Mouse (Mus musculus) MEL (cell line): ENCODE data around the gene Pemt. TPM values are rescaled to one million over a fixed set of nuclear protein-coding genes. Genes with fewer than 3 reads are reported as not detected.
A peak's percentile ranks its signal among the peaks of the same experiment; 100 is the strongest.

Experiments
- DNase-seq: peaks from one replicate; pipeline ENCODE4 v3.0.0; 2011; ENCODE audit warnings: low read depth, low spot score
- H3K27ac ChIP-seq: 2 replicates; pipeline ENCODE4 v1.5.1; 2012; ENCODE audit warnings: low read depth, mild to moderate bottlenecking, control low read depth, low read length, moderate library complexity; ENCODE audit not compliant: control insufficient read depth
- H3K27me3 ChIP-seq, 2 experiments: fragments of 150-350 bp in 1 of 2; sonication (generic) in 1 of 2; 2 replicates each; pipeline ENCODE4 v1.6.1; 2012; ENCODE audit warnings: low read length in 2 of 2, mild to moderate bottlenecking in 2 of 2, improper control_type of control experiment in 1 of 2, moderate library complexity in 1 of 2; ENCODE audit not compliant: insufficient read depth in 2 of 2, control insufficient read depth in 1 of 2
- H3K36me3 ChIP-seq, 2 experiments: 2 replicates each; pipeline ENCODE4 v1.6.1; 2012 to 2014; ENCODE audit warnings: low read length in 2 of 2, improper control_type of control experiment in 1 of 2, inconsistent platforms in 1 of 2, mild to moderate bottlenecking in 1 of 2; ENCODE audit not compliant: insufficient read depth in 2 of 2, control insufficient read depth in 1 of 2
- H3K4me1 ChIP-seq, 2 experiments: fragments of 150-350 bp in 1 of 2; sonication (generic) in 1 of 2; 2 replicates each; pipeline ENCODE4 v1.6.1; 2012; ENCODE audit warnings: low read length in 2 of 2, improper control_type of control experiment in 1 of 2, mild to moderate bottlenecking in 1 of 2; ENCODE audit not compliant: insufficient read depth in 2 of 2, control insufficient read depth in 1 of 2
- H3K4me3 ChIP-seq, 2 experiments: fragments of 150-350 bp in 1 of 2; sonication (generic) in 1 of 2; 2 replicates each; pipeline ENCODE4 v1.5.1; 2012; ENCODE audit warnings: low read depth in 2 of 2, low read length in 2 of 2, mild to moderate bottlenecking in 2 of 2, moderate library complexity in 2 of 2, control low read depth in 1 of 2, improper control_type of control experiment in 1 of 2; ENCODE audit not compliant: control insufficient read depth in 1 of 2, insufficient read depth in 1 of 2
- H3K79me2 ChIP-seq: 2 replicates; pipeline ENCODE4 v1.6.1; 2012; ENCODE audit warnings: mild to moderate bottlenecking, low read length, moderate library complexity; ENCODE audit not compliant: control insufficient read depth, poor library complexity, insufficient read depth
- H3K9ac ChIP-seq: 2 replicates; pipeline ENCODE4 v1.6.1; 2012; ENCODE audit warnings: low read depth, mild to moderate bottlenecking, control low read depth, low read length, moderate library complexity; ENCODE audit not compliant: control insufficient read depth, poor library complexity, severe bottlenecking
- H3K9me3 ChIP-seq: fragments of 150-350 bp; sonication (generic); replicated peaks from 2 replicates; pipeline ENCODE4 v1.6.1; 2012; ENCODE audit warnings: mild to moderate bottlenecking, low read length, improper control_type of control experiment, moderate library complexity; ENCODE audit not compliant: insufficient read depth
- CTCF ChIP-seq, 3 experiments: IDR thresholded peaks in 2 of 3; conservative IDR thresholded peaks in 1 of 3; 2 replicates each; pipeline ENCODE4 v1.5.1; 2011 to 2012; ENCODE audit warnings: low read length in 3 of 3, low read depth in 2 of 3, mild to moderate bottlenecking in 2 of 3, improper control_type of control experiment in 1 of 3, inconsistent platforms in 1 of 3, mixed read lengths in 1 of 3, moderate library complexity in 1 of 3; ENCODE audit not compliant: control insufficient read depth in 1 of 3, insufficient read depth in 1 of 3, poor library complexity in 1 of 3, severe bottlenecking in 1 of 3
- EP300 ChIP-seq, 2 experiments: IDR thresholded peaks; 2 replicates each; pipeline ENCODE4 v1.6.1; 2011; ENCODE audit warnings: improper control_type of control experiment in 2 of 2, low read length in 2 of 2, low read depth in 1 of 2, mild to moderate bottlenecking in 1 of 2
- HCFC1 ChIP-seq: IDR thresholded peaks from 2 replicates; pipeline ENCODE4 v1.6.1; 2012; ENCODE audit warnings: low read depth, mild to moderate bottlenecking, inconsistent platforms, low read length, improper control_type of control experiment, moderate library complexity
- MAFK ChIP-seq: IDR thresholded peaks from 2 replicates; pipeline ENCODE4 v1.6.1; 2011; ENCODE audit warnings: low read depth, mild to moderate bottlenecking, low read length, improper control_type of control experiment, borderline replicate concordance
- MEF2A ChIP-seq: IDR thresholded peaks from 2 replicates; pipeline ENCODE4 v1.6.1; 2014; ENCODE audit warnings: low read depth, mild to moderate bottlenecking, inconsistent platforms, low read length, improper control_type of control experiment; ENCODE audit not compliant: poor library complexity, insufficient replicate concordance, severe bottlenecking; ENCODE audit errors: extremely low read depth
- MYB ChIP-seq: IDR thresholded peaks from 2 replicates; pipeline ENCODE4 v1.6.1; 2011; ENCODE audit warnings: mild to moderate bottlenecking, low read depth, low read length, improper control_type of control experiment
- NRF1 ChIP-seq: IDR thresholded peaks from 2 replicates; pipeline ENCODE4 v1.6.1; 2014; ENCODE audit warnings: low read depth, mild to moderate bottlenecking, inconsistent platforms, low read length, improper control_type of control experiment, moderate library complexity; ENCODE audit not compliant: poor library complexity, insufficient read depth, severe bottlenecking
- POLR2AphosphoS2 ChIP-seq: IDR thresholded peaks from 2 replicates; pipeline ENCODE4 v1.6.1; 2011; ENCODE audit warnings: low read length, improper control_type of control experiment
- POLR2AphosphoS5 ChIP-seq: IDR thresholded peaks from 2 replicates; pipeline ENCODE4 v1.6.1; 2012; ENCODE audit warnings: low read depth, borderline replicate concordance, mild to moderate bottlenecking, inconsistent platforms, low read length, moderate library complexity, mixed read lengths
- TBP ChIP-seq: IDR thresholded peaks from 2 replicates; pipeline ENCODE4 v1.8.0; 2011; ENCODE audit warnings: low read depth, low read length, improper control_type of control experiment
- USF1 ChIP-seq: IDR thresholded peaks from 2 replicates; pipeline ENCODE4 v1.6.1; 2014; ENCODE audit warnings: low read depth, mild to moderate bottlenecking, inconsistent platforms, low read length, improper control_type of control experiment, moderate library complexity
- USF2 ChIP-seq, 2 experiments: IDR thresholded peaks; 2 replicates each; pipeline ENCODE4 v1.6.1; 2011 to 2012; ENCODE audit warnings: improper control_type of control experiment in 2 of 2, low read length in 2 of 2, borderline replicate concordance in 1 of 2, inconsistent platforms in 1 of 2, low read depth in 1 of 2, mild to moderate bottlenecking in 1 of 2; ENCODE audit not compliant: insufficient read depth in 1 of 2
- polyA plus RNA-seq, 2 experiments: library from polyadenylated mRNA; stranded (reverse) in 1 of 2; unstranded in 1 of 2; fragments of >175 nt in 1 of 2; fragments of >200 nt in 1 of 2; gene quantifications; 2 replicates each; pipeline versions ENCODE4 v1.2.1 to v1.2.4; 2012; ENCODE audit warnings: low replicate concordance in 2 of 2, low read depth in 1 of 2; ENCODE audit not compliant: insufficient read length in 2 of 2, insufficient read depth in 1 of 2, missing spikeins in 1 of 2
- total RNA-seq: library from RNA; depleted of rRNA; stranded (reverse); fragments of 300-350 nt; gene quantifications from 2 replicates; pipeline ENCODE4 v1.2.3, GENCODE M21; 2012

Pemt gene
- total and polyA plus RNA-seq, 3 experiments = 26.1 to 27.9 TPM; not detected in 1

GRCm38 (mm10) chr11:59939821-59940220 is 106.5 kb downstream of the Pemt start:
- H3K27me3 ChIP-seq = no peaks in the 10 kb centered on the region
- H3K27ac ChIP-seq = no peak overlapping the region
- H3K79me2 ChIP-seq = no peaks in the 10 kb centered on the region
- H3K36me3 ChIP-seq = peaks cover 0 to 23% of the 10 kb centered on the region in 2 experiments; a peak in 2 of 4 replicates
- H3K4me1 ChIP-seq = peaks cover 11 to 34% of the 10 kb centered on the region in 2 experiments
- H3K4me3 ChIP-seq = no peak overlapping the region
- no peak overlapping the region for H3K9ac ChIP-seq
- H3K9me3 ChIP-seq = no peaks in the 10 kb centered on the region
- TF ChIP-seq TBP = no peak
- TF ChIP-seq MAFK = no peak
- no peak for DNase-seq

- H3K27me3 ChIP-seq = no peaks in the 10 kb centered on the region
- no peaks in the 10 kb centered on the region for H3K79me2 ChIP-seq
- no peak overlapping the region for H3K4me3 ChIP-seq
- H3K27ac ChIP-seq = no peak overlapping the region
- no peaks in the 10 kb centered on the region for H3K9me3 ChIP-seq
- H3K36me3 ChIP-seq = peaks cover 0 to 23% of the 10 kb centered on the region in 2 experiments; a peak in 2 of 4 replicates
- peak; percentile 25 for DNase-seq
- H3K4me1 ChIP-seq = peaks cover 11 to 31% of the 10 kb centered on the region in 2 experiments
- TF ChIP-seq EP300 (IDR thresholded peaks at IDR 0.05; ENCODE audit: low read depth in 1 of 2, low read length in 2 of 2) (peak; percentile 14 to 38; a peak in 2 of 4 replicates), POLR2AphosphoS2 (no peak)
- H3K9ac ChIP-seq = no peak overlapping the region
Measured at GRCm38 (mm10) chr11:59937615-59938014, 108.7 kb downstream of the Pemt start.

- peaks cover 10 to 25% of the 10 kb centered on the region in 2 experiments for H3K4me1 ChIP-seq
Measured at GRCm38 (mm10) chr11:59937023-59937422, 109.3 kb downstream of the Pemt start.

GRCm38 (mm10) chr11:59933943-59934342 is 112.3 kb downstream of the Pemt start:
- H3K36me3 ChIP-seq = peaks cover 0 to 4% of the 10 kb centered on the region in 2 experiments; a peak in 1 of 4 replicates
- no peak for DNase-seq
- H3K27ac ChIP-seq = no peak overlapping the region
- H3K9ac ChIP-seq = no peak overlapping the region
- no peaks in the 10 kb centered on the region for H3K9me3 ChIP-seq
- H3K4me1 ChIP-seq = peaks cover 0 to 6% of the 10 kb centered on the region in 2 experiments; a peak in 3 of 4 replicates
- TF ChIP-seq CTCF (IDR thresholded peaks at IDR 0.05 in 2 of 3, conservative IDR thresholded peaks at IDR 0.05 in 1 of 3; ENCODE audit: control insufficient read depth in 1 of 3, insufficient read depth in 1 of 3, low read depth in 2 of 3, low read length in 3 of 3, poor library complexity in 1 of 3, severe bottlenecking in 1 of 3) (no peak), MYB (no peak), NRF1 (no peak)
- H3K27me3 ChIP-seq = peaks cover 5 to 8% of the 10 kb centered on the region in 2 experiments; a peak in 3 of 4 replicates
- no peak overlapping the region for H3K4me3 ChIP-seq
- no peaks in the 10 kb centered on the region for H3K79me2 ChIP-seq

More at GRCm38 (mm10) chr11:59937023-59937422, 109.3 kb downstream of the Pemt start:
- no peaks in the 10 kb centered on the region for H3K9me3 ChIP-seq
- H3K36me3 ChIP-seq = peaks cover 0 to 21% of the 10 kb centered on the region in 2 experiments; a peak in 2 of 4 replicates
- H3K27ac ChIP-seq = no peak overlapping the region
- no peak for TF ChIP-seq MEF2A
- no peak for TF ChIP-seq USF1
- TF ChIP-seq POLR2AphosphoS5 = no peak
- TF ChIP-seq HCFC1 = no peak
- peak; percentile 85 for TF ChIP-seq TBP
- TF ChIP-seq USF2 (IDR thresholded peaks at IDR 0.05; ENCODE audit: borderline replicate concordance in 1 of 2, insufficient read depth in 1 of 2, low read depth in 1 of 2, low read length in 2 of 2) = no peak
- no peak overlapping the region for H3K9ac ChIP-seq
- no peaks in the 10 kb centered on the region for H3K27me3 ChIP-seq
- DNase-seq = no peak
- H3K79me2 ChIP-seq = no peaks in the 10 kb centered on the region
- H3K4me3 ChIP-seq = no peak overlapping the region
